11 mouse cellular contexts compared by ENCODE assay signal in the genomic region with DNA sequence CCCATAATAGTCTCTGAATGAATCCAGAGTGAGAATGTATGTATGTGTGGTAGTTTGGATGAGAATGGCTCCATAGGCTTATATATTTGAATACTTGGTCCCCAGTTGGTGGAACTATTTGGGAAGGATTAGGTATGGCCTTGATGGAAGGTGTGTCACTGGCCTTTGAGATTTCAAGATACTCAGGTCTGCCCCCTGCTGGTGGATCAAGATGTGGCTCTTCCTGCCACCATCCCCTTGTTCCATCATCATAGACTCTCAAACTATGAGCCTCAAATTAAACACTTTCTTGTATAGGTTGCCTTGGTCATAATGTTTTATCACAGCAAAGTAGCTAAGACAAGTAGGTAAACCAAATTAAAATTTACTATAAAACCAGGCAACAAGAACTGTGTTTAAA. TPM values are rescaled to one million over a fixed set of nuclear protein-coding genes. Genes with fewer than 3 reads are reported as not detected.
DNase-seq lines count a peak whose midpoint lies in the region; ATAC-seq and TF ChIP-seq lines count a peak whose summit lies in the region.
"Had no signal": no experiment of that assay in that cellular context is flagged by ENCODE, and none has a peak within 500 bp of the region (broad histone marks: within the 10 kb centered on the region; RNA-seq: fewer than 3 reads in every experiment).

No protein-coding gene starts in this region.

- TF ChIP-seq POLR2A in lung, adult 2 months (IDR thresholded peaks at IDR 0.05; ENCODE audit: borderline replicate concordance, extremely low read depth, low read depth, low read length): no peak

- H3K27me3 ChIP-seq in Patski: peaks cover 8% of the 10 kb centered on the region
- H3K27me3 ChIP-seq: embryonic facial prominence, embryonic 13.5 days; lung, embryonic 15.5 days had no signal

- no peaks in the 10 kb centered on the region for H3K4me1 ChIP-seq in lung, adult 2 months (ENCODE audit: control insufficient read depth, insufficient read depth, low read length)
- H3K4me1 ChIP-seq: embryonic facial prominence, embryonic 13.5 days; lung, embryonic 15.5 days had no signal

- H3K4me3 ChIP-seq in lung, adult 2 months (replicated peaks; ENCODE audit: extremely low read depth, low read depth, low read length): no peak overlapping the region
- H3K4me3 ChIP-seq: embryonic facial prominence, embryonic 13.5 days; lung, embryonic 15.5 days had no signal

- in situ Hi-C loops in Patski (cut with MboI; ENCODE audit: low pct_unique_long_range_greater_than_20kb): no loop called here

- peak; percentile 16 for DNase-seq in adrenal gland, postnatal 14 days
- DNase-seq in adrenal gland, adult 2 months: no peak
- DNase-seq in lung, adult 2 months: no peak
- no peak for DNase-seq in lung, adult 18-20 months
- DNase-seq in Patski (ENCODE audit: low read depth, low spot score): no peak
- DNase-seq in spleen, postnatal 36 days (ENCODE audit: low spot score in 2 of 2): peak; percentile 4 to 10
- no peak for DNase-seq in layer of hippocampus, adult 8-10 months (ENCODE audit: low spot score in 2 of 2)
- no peak for DNase-seq in embryo, embryonic 9.5 days (ENCODE audit: extremely low spot score)
- DNase-seq: right cerebral cortex, postnatal 25 days had no signal

- peak; percentile 43 for TF ChIP-seq CTCF in lung, adult 2 months (IDR thresholded peaks at IDR 0.05; ENCODE audit: insufficient read depth, low read length)
- TF ChIP-seq CTCF in Patski (IDR thresholded peaks at IDR 0.05): peak; percentile 58

- CTCF ChIA-PET in Patski (lab: Charles Lee): interaction anchor here (1.6 kb wide), 1 partner anchor 9 kb away, joined by 3 read pairs; no protein-coding TSS in a partner anchor

- POLR2A ChIA-PET in Patski (lab: Charles Lee): no interaction called here

- no peak for ATAC-seq in Patski

RNA-seq across cellular contexts. Expression of gene Igf2bp3, which starts 25.4 kb away (rescaled TPM):
- total RNA-seq in adrenal gland, postnatal 14 days (2021): 2.8 and 3.1 TPM in 2 replicates
- under 1 TPM; 0.17 to 0.20 TPM for total RNA-seq in adrenal gland, adult 2 months (2021)
- 0.02 TPM in 1 of 2 replicates, not detected in the other for polyA plus RNA-seq in adrenal gland, adult 2 months (2012; rRNA removed)
- polyA plus RNA-seq in lung, adult 2 months (2012; rRNA removed): 0.03 and 0.07 TPM in 2 replicates
- polyA plus RNA-seq in Patski (2021): 2.4 TPM
- not detected for total RNA-seq in layer of hippocampus, adult 8-10 months (2022)

Comparison
In these comparisons a context has a peak if more than half of its experiments do, and no peak if none do; other contexts are left out.
1. DNase-seq: peak in adrenal gland, postnatal 14 days (single experiment) and spleen, postnatal 36 days (2 of 2); none in adrenal gland, adult 2 months (single experiment), lung, adult 2 months (single experiment), lung, adult 18-20 months (0 of 2), Patski (single experiment), layer of hippocampus, adult 8-10 months (0 of 2) and embryo, embryonic 9.5 days (single experiment).